In the genomic region with DNA sequence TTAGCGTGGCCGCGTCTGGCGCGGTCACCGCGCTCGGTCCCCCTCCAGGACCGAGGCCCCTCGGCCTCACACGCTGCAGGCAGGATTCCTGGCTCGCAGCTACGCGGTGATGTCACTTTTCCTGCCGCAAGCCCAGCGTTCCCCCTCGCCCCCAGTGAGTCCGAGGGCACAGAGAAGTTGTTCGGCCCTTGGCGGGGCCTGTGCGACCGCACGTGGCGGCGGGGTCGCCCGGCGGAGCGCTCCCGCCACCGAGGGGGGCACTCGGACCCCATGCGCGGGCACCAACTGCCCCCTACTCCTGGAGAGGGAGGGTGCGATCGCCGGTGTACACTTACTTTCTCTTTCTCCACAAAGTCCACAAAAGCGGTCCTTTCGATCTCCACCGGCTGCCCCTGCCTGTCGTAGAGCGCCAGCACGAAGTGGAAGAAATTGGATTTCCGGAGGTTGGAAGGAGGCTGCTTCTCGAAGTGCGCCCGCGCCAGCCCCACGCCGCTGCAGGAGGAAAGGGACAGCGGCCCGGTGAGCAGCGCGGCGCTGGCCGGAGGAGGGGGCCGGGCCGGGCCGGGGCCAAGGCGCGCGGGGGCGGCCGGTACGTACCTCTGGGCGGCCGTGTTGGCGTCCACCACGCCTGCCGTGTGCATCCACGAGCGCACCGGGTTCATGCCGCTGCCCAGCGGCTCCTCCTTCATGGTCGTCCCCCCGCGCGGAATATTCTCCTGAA, we compare ENCODE assay signal across 8 mouse cellular contexts. TPM values are rescaled to one million over a fixed set of nuclear protein-coding genes. Genes with fewer than 3 reads are reported as not detected.
DNase-seq lines count a peak whose midpoint lies in the region; ATAC-seq and TF ChIP-seq lines count a peak whose summit lies in the region.

No protein-coding gene starts in this region.

- intact Hi-C loops in left cerebral cortex, postnatal 25 days (cut with DNase I): loop anchor here (5.0 kb wide), 2 partner anchors 106 to 486 kb away; no protein-coding TSS in a partner anchor

- H3K27ac ChIP-seq in forebrain, postnatal 0 days (ENCODE audit: low read depth, low read length): no peak overlapping the region
- no peak overlapping the region; the same call in 1 of the 2 replicates for H3K27ac ChIP-seq in intestine, postnatal 0 days (ENCODE audit: low read depth, low read length)

- peak; percentile 65 for DNase-seq in gastrocnemius, postnatal 10 days
- DNase-seq in gastrocnemius, adult 8-10 months (ENCODE audit: low spot score in 2 of 2): no peak
- peak; percentile 48 for DNase-seq in Muller cell, postnatal 12 days (ENCODE audit: inconsistent ontology term)
- peak; percentile 34 for DNase-seq in forebrain, postnatal 0 days
- DNase-seq in neural tube, embryonic 10.5 days (ENCODE audit: extremely low spot score, low spot score): peak; percentile 73
- DNase-seq in left cerebral cortex, postnatal 25 days (ENCODE audit: low spot score in 2 of 2): no peak

- no peaks in the 10 kb centered on the region for H3K36me3 ChIP-seq in forebrain, postnatal 0 days (ENCODE audit: insufficient read depth)
- no peaks in the 10 kb centered on the region for H3K36me3 ChIP-seq in intestine, postnatal 0 days (ENCODE audit: control insufficient read depth, insufficient read depth)

- WGBS in forebrain, postnatal 0 days: 1% methylated on average over 75 of the region's 79 CpGs
- WGBS in intestine, postnatal 0 days: under 1% methylated on average over 72 of the region's 79 CpGs

- no peak for TF ChIP-seq CTCF in forebrain, postnatal 0 days (IDR thresholded peaks at IDR 0.05; ENCODE audit: low read depth)
- no peak for TF ChIP-seq CTCF in intestine, postnatal 0 days (IDR thresholded peaks at IDR 0.05; ENCODE audit: low read depth)

- H3K4me2 ChIP-seq in forebrain, postnatal 0 days (ENCODE audit: low read depth): peak overlapping the region; percentile 64
- peak overlapping the region; percentile 96 for H3K4me2 ChIP-seq in intestine, postnatal 0 days (replicated peaks; ENCODE audit: low read depth)

- H3K9me3 ChIP-seq in forebrain, postnatal 0 days (ENCODE audit: low read length): no peaks in the 10 kb centered on the region
- H3K9me3 ChIP-seq in intestine, postnatal 0 days (ENCODE audit: control insufficient read depth): no peaks in the 10 kb centered on the region

- 0 out of 2 replicates have a peak overlapping the region, but pooled peaks have one; percentile 14 for H3K9ac ChIP-seq in forebrain, postnatal 0 days
- H3K9ac ChIP-seq in intestine, postnatal 0 days (ENCODE audit: low read depth, low read length): peak overlapping the region; percentile 53

- H3K27me3 ChIP-seq in forebrain, postnatal 0 days (ENCODE audit: insufficient read depth, low read length): peaks cover 83% of the 10 kb centered on the region
- peaks cover 97% of the 10 kb centered on the region for H3K27me3 ChIP-seq in intestine, postnatal 0 days (replicated peaks; ENCODE audit: control insufficient read depth, insufficient read depth, low read length)

- no peak for ATAC-seq in forebrain, postnatal 0 days
- ATAC-seq in intestine, postnatal 0 days: no peak
- no peak for ATAC-seq in frontal cortex, adult (ENCODE audit: low TSS enrichment)

- no peaks in the 10 kb centered on the region; the same call in 1 of the 2 replicates for H3K4me1 ChIP-seq in forebrain, postnatal 0 days (ENCODE audit: insufficient read depth)
- 0 out of 2 replicates have a peak, but pooled peaks cover 5% of the 10 kb centered on the region for H3K4me1 ChIP-seq in intestine, postnatal 0 days (replicated peaks; ENCODE audit: control insufficient read depth, insufficient read depth, low read length)

- H3K4me3 ChIP-seq in forebrain, postnatal 0 days (ENCODE audit: low read depth, low read length): peak overlapping the region; percentile 37
- H3K4me3 ChIP-seq in intestine, postnatal 0 days (ENCODE audit: low read depth, low read length): peak overlapping the region; percentile 65

RNA-seq across cellular contexts. Expression of a gene that starts 0.9 kb away (rescaled TPM):
- total RNA-seq in gastrocnemius, postnatal 10 days (2021): 10 to 100 TPM; 16.0 to 27.5 TPM
- 1 to 10 TPM; 5.8 to 8.5 (median 7.1) TPM for total RNA-seq in gastrocnemius, adult 8-10 months (2022)
- 5.8 and 14.0 TPM in 2 replicates for total RNA-seq in forebrain, postnatal 0 days (2014; rRNA removed)
- 0.39 and 0.67 TPM in 2 replicates for polyA plus RNA-seq in forebrain, postnatal 0 days (2015; fragmentation: Nextera tagmentation; extraction: Ambion mirVana)
- 0.31 and 0.41 TPM in 2 replicates for polyA plus RNA-seq in intestine, postnatal 0 days (2015; fragmentation: Nextera tagmentation; extraction: Ambion mirVana)
- total RNA-seq in left cerebral cortex, postnatal 25 days (2021): under 1 TPM; 0.78 to 0.85 TPM

Comparison
In these comparisons a context has a peak if more than half of its experiments do, and no peak if none do; other contexts are left out.
1. DNase-seq: peak in gastrocnemius, postnatal 10 days (single experiment), Muller cell, postnatal 12 days (single experiment), forebrain, postnatal 0 days (single experiment) and neural tube, embryonic 10.5 days (single experiment); none in gastrocnemius, adult 8-10 months (0 of 2) and left cerebral cortex, postnatal 25 days (0 of 2).